Mouse (Mus musculus) midbrain, postnatal 0 days (tissue): ENCODE results near the gene Hfe2. TPM values are rescaled to one million over a fixed set of nuclear protein-coding genes. Genes with fewer than 3 reads are reported as not detected.
A peak's percentile ranks its signal among the peaks of the same experiment; 100 is the strongest.
"Not testable (repeated sequence)": the region's sequence is repeated elsewhere in the genome, so short reads cannot be mapped to it uniquely, and the experiment has no call there.

Experiments
- ATAC-seq: fragments of 200-750 bp; cut with Nextera tagmentation; 2 replicates; pipeline ENCODE4 v1.8.0; 2017; ENCODE audit warnings: moderate number of reproducible peaks, mild to moderate bottlenecking, moderate TSS enrichment, moderate library complexity; ENCODE audit not compliant: low FRiP score
- DNase-seq: peaks from one replicate; pipeline ENCODE4 v3.0.0-alpha.2; 2015; ENCODE audit warnings: low spot score
- H3K27ac ChIP-seq: fragments of 300-500 bp; sonication (generic); 2 replicates; pipeline ENCODE4 v1.5.1; 2014; ENCODE audit warnings: low read depth, mild to moderate bottlenecking, low read length, mixed read lengths
- H3K27me3 ChIP-seq: fragments of 300-500 bp; sonication (generic); 2 replicates; pipeline ENCODE4 v1.6.1; 2014; ENCODE audit warnings: low read length, control low read depth, mixed read lengths; ENCODE audit not compliant: insufficient read depth
- H3K36me3 ChIP-seq: fragments of 300-500 bp; sonication (generic); 2 replicates; pipeline ENCODE4 v1.6.1; 2014; ENCODE audit warnings: low read length, control low read depth, mixed read lengths; ENCODE audit not compliant: insufficient read depth
- H3K4me1 ChIP-seq: fragments of 300-500 bp; sonication (generic); 2 replicates; pipeline ENCODE4 v1.6.1; 2014; ENCODE audit warnings: mild to moderate bottlenecking, control low read depth, antibody characterized with exemption, low read length, mixed read lengths; ENCODE audit not compliant: insufficient read depth
- H3K4me2 ChIP-seq: fragments of 300-500 bp; sonication (generic); 2 replicates; pipeline ENCODE4 v1.6.1; 2014; ENCODE audit warnings: low read depth, mild to moderate bottlenecking, low read length, mixed read lengths; ENCODE audit not compliant: poor library complexity, severe bottlenecking
- H3K4me3 ChIP-seq: fragments of 300-500 bp; sonication (generic); 2 replicates; pipeline ENCODE4 v1.5.1; 2014; ENCODE audit warnings: low read depth, mild to moderate bottlenecking, low read length, moderate library complexity
- H3K9ac ChIP-seq: fragments of 300-500 bp; sonication (generic); replicated peaks from 2 replicates; pipeline ENCODE4 v1.6.1; 2014; ENCODE audit warnings: mild to moderate bottlenecking, low read length, moderate library complexity, mixed read lengths; ENCODE audit not compliant: poor library complexity, severe bottlenecking
- H3K9me3 ChIP-seq: fragments of 300-500 bp; sonication (generic); 2 replicates; pipeline ENCODE4 v1.6.1; 2016; ENCODE audit warnings: low read length, control low read depth
- CTCF ChIP-seq: IDR thresholded peaks from 2 replicates; pipeline ENCODE4 v1.5.1; 2016; ENCODE audit warnings: antibody characterized with exemption, mild to moderate bottlenecking
- WGBS: fragments of 180-500 bp; shearing (Covaris S2); extraction: QIAGEN DNeasy Blood & Tissue Kit; methylation state at CpG from one replicate; pipeline ENCODE4 v1.1.7; 2014; 5-methylcytosine and 5-hydroxymethylcytosine counted together
- polyA plus RNA-seq: library from polyadenylated mRNA; unstranded; fragments of >200 nt; fragmentation: Nextera tagmentation; extraction: Ambion mirVana; gene quantifications from 2 replicates; pipeline ENCODE4 v1.2.1, GENCODE M21; 2015
- total RNA-seq: library from RNA; depleted of rRNA; stranded (reverse); fragments of >200 nt; gene quantifications from 2 replicates; pipeline ENCODE4 v1.2.3, GENCODE M21; 2014

Gene Hfe2
- total and polyA plus RNA-seq, 2 experiments from 2014 or later = 2.0 TPM

- no peaks in the 10 kb centered on the region for H3K9me3 ChIP-seq
- no peak overlapping the region for H3K27ac ChIP-seq
- no peak overlapping the region for H3K4me3 ChIP-seq
- H3K27me3 ChIP-seq = peaks cover 5% of the 10 kb centered on the region; the same call in 1 of the 2 replicates
- no peaks in the 10 kb centered on the region for H3K4me1 ChIP-seq
- no peak overlapping the region for H3K9ac ChIP-seq
- WGBS = 90% methylated on average over 13 of the region's 13 CpGs
- no peak for TF ChIP-seq CTCF
- DNase-seq = no peak
- no peaks in the 10 kb centered on the region for H3K36me3 ChIP-seq
- H3K4me2 ChIP-seq = no peak overlapping the region
- no peak for ATAC-seq
These were observed 42.5 kb upstream of the Hfe2 start for GRCm38 (mm10) chr3:96482451-96482850.

GRCm38 (mm10) chr3:96483044-96483443 is 41.9 kb upstream of the Hfe2 start:
- not testable (repeated sequence) for H3K4me2 ChIP-seq, H3K27ac ChIP-seq, DNase-seq, H3K4me3 ChIP-seq, H3K4me1 ChIP-seq, H3K36me3 ChIP-seq, H3K9ac ChIP-seq, H3K27me3 ChIP-seq, ATAC-seq, H3K9me3 ChIP-seq
- peak; percentile 31 for TF ChIP-seq CTCF
- 51% methylated on average over 7 of the region's 7 CpGs for WGBS

- Histone ChIP-seq H3K9me3 (no peaks in the 10 kb centered on the region), H3K4me1 (no peaks in the 10 kb centered on the region), H3K36me3 (no peaks in the 10 kb centered on the region), H3K27ac (no peak overlapping the region), H3K9ac (no peak overlapping the region), H3K4me3 (no peak overlapping the region), H3K4me2 (no peak overlapping the region), H3K27me3 (0 out of 2 replicates have a peak, but pooled peaks cover 3% of the 10 kb centered on the region)
- ATAC-seq = no peak
- TF ChIP-seq CTCF = no peak
- DNase-seq = no peak
- WGBS = 100% methylated on average over 2 of the region's 2 CpGs
These were observed 41.0 kb upstream of the Hfe2 start for GRCm38 (mm10) chr3:96483946-96484345.

- H3K4me3 ChIP-seq = no peak overlapping the region
- ATAC-seq (no peak), DNase-seq (no peak)
- no peak overlapping the region for H3K9ac ChIP-seq
- no peak overlapping the region for H3K27ac ChIP-seq
- H3K4me1 ChIP-seq = no peaks in the 10 kb centered on the region
- no peaks in the 10 kb centered on the region for H3K9me3 ChIP-seq
- 0 out of 2 replicates have a peak, but pooled peaks cover 3% of the 10 kb centered on the region for H3K27me3 ChIP-seq
- 83% methylated on average over 4 of the region's 4 CpGs for WGBS
- no peak for TF ChIP-seq CTCF
- no peak overlapping the region for H3K4me2 ChIP-seq
- H3K36me3 ChIP-seq = no peaks in the 10 kb centered on the region
These were observed 40.1 kb upstream of the Hfe2 start for GRCm38 (mm10) chr3:96484921-96485320.

- Histone ChIP-seq H3K4me2 (no peak overlapping the region), H3K36me3 (no peaks in the 10 kb centered on the region), H3K9ac (no peak overlapping the region), H3K27ac (no peak overlapping the region), H3K4me1 (no peaks in the 10 kb centered on the region), H3K9me3 (no peaks in the 10 kb centered on the region), H3K27me3 (0 out of 2 replicates have a peak, but pooled peaks cover 3% of the 10 kb centered on the region), H3K4me3 (no peak overlapping the region)
- no peak for ATAC-seq
- no peak for TF ChIP-seq CTCF
- DNase-seq = no peak
- WGBS = 84% methylated on average over 2 of the region's 2 CpGs
These were observed 39.6 kb upstream of the Hfe2 start for GRCm38 (mm10) chr3:96485361-96485760.

GRCm38 (mm10) chr3:96486064-96486827 is 38.7 kb upstream of the Hfe2 start:
- H3K4me1 ChIP-seq, DNase-seq, H3K9me3 ChIP-seq, H3K9ac ChIP-seq, H3K36me3 ChIP-seq, H3K27me3 ChIP-seq, H3K4me3 ChIP-seq, H3K4me2 ChIP-seq, H3K27ac ChIP-seq: not testable (repeated sequence)
- WGBS = 5% methylated on average over 3 of the region's 34 CpGs
- ATAC-seq = peak; percentile 57

GRCm38 (mm10) chr3:96486828-96487559 is 38.0 kb upstream of the Hfe2 start:
- H3K4me1 ChIP-seq, H3K9ac ChIP-seq, DNase-seq, H3K36me3 ChIP-seq, H3K27me3 ChIP-seq, H3K9me3 ChIP-seq: not testable (repeated sequence)
- 7% methylated on average over 5 of the region's 38 CpGs for WGBS
- peak overlapping the region; percentile 51 for H3K27ac ChIP-seq
- ATAC-seq = peak; percentile 80
- H3K4me2 ChIP-seq = peak overlapping the region; percentile 38
- peak overlapping the region; percentile 29 for H3K4me3 ChIP-seq
